Mouse (Mus musculus) common myeloid progenitor, adult 5-6 weeks (primary cell): ENCODE measurements around the gene 1700123L14Rik. TPM values are rescaled to one million over a fixed set of nuclear protein-coding genes. Genes with fewer than 3 reads are reported as not detected.
A peak's percentile ranks its signal among the peaks of the same experiment; 100 is the strongest.
"Not testable (repeated sequence)": the region's sequence is repeated elsewhere in the genome, so short reads cannot be mapped to it uniquely, and the experiment has no call there.

Experiments used
- ATAC-seq: replicated peaks from 2 replicates; pipeline ENCODE4 v1.8.0; 2016; ENCODE audit warnings: low read depth, mild to moderate bottlenecking, moderate TSS enrichment, inconsistent platforms; ENCODE audit not compliant: poor library complexity, severe bottlenecking
- total RNA-seq: library from RNA; stranded (forward); fragments of 200-1000, 187-1606 nt; gene quantifications from 2 replicates; pipeline ENCODE4 v1.2.3, GENCODE M21; 2017

Gene 1700123L14Rik
- total RNA-seq = not detected in 2 replicates

GRCm38 (mm10) chr6:96165818-96166379, at the start of gene 1700123L14Rik:
TSS of gene 1700123L14Rik (minus strand) at chr6:96166243.
- no peak for ATAC-seq

- no peak for ATAC-seq
Measured at GRCm38 (mm10) chr6:96205395-96205794, 39.4 kb upstream of the 1700123L14Rik start.

GRCm38 (mm10) chr6:96198991-96199390, 32.9 kb upstream of the 1700123L14Rik start:
- not testable (repeated sequence) for ATAC-seq

GRCm38 (mm10) chr6:96186517-96186916, 20.5 kb upstream of the 1700123L14Rik start:
- ATAC-seq = no peak

GRCm38 (mm10) chr6:96183392-96183791, 17.3 kb upstream of the 1700123L14Rik start:
- no peak for ATAC-seq

GRCm38 (mm10) chr6:96178530-96178929, 12.5 kb upstream of the 1700123L14Rik start:
- no peak for ATAC-seq

GRCm38 (mm10) chr6:96173681-96174080, 7.6 kb upstream of the 1700123L14Rik start:
- ATAC-seq = no peak

- ATAC-seq = no peak
Measured at GRCm38 (mm10) chr6:96167031-96167430, 988 bp upstream of the 1700123L14Rik start.

- ATAC-seq = no peak
Measured at GRCm38 (mm10) chr6:96165403-96165802, 640 bp downstream of the 1700123L14Rik start.

- no peak for ATAC-seq
Measured at GRCm38 (mm10) chr6:96143326-96143725, 22.7 kb downstream of the 1700123L14Rik start.

GRCm38 (mm10) chr6:96116534-96117272, 49.3 kb downstream of the 1700123L14Rik start:
- ATAC-seq = peak; percentile 67

GRCm38 (mm10) chr6:96116148-96116533, 49.9 kb downstream of the 1700123L14Rik start:
- peak; percentile 37; the same call in 1 of the 2 replicates for ATAC-seq

Other genes starting within 250 kb of the 1700123L14Rik start
- gene Fam19a1, start 53.1 kb downstream of the 1700123L14Rik start, total RNA-seq = not detected in 2 replicates